Comparison of ENCODE assay signal across 12 mouse cellular contexts in the genomic region with DNA sequence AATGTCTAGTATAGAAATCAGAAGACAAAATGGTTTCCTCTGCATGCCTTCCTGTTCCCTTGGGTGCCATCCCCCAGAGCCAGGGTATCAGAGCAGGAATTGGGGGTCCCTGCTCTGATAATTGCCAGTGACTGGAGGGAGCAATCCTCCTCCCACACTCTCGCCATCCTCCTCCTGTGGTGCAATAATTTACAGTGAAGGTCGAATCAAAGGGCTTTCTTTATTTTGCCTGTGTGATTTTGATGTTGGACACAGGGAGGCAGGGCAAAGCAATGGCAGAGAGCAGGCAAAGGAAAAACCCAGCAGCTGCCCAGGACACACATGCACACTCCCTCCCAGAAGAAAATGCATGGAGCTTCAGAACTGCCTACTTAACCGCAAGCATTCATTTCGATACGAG.
DNase-seq lines count a peak whose midpoint lies in the region; ATAC-seq and TF ChIP-seq lines count a peak whose summit lies in the region.
"Had no signal": no experiment of that assay in that cellular context is flagged by ENCODE, and none has a peak within 500 bp of the region (broad histone marks: within the 10 kb centered on the region; RNA-seq: fewer than 3 reads in every experiment).

No protein-coding gene starts in this region.

- H3K27me3 ChIP-seq in forebrain, embryonic 11.5 days (ENCODE audit: control insufficient read depth, insufficient read depth, low read length), result no peaks in the 10 kb centered on the region
- no peaks in the 10 kb centered on the region for H3K27me3 ChIP-seq in forebrain, embryonic 10.5 days (ENCODE audit: poor library complexity, severe bottlenecking)
- no peaks in the 10 kb centered on the region for H3K27me3 ChIP-seq in forebrain, embryonic 13.5 days
- H3K27me3 ChIP-seq in hindbrain, postnatal 0 days (ENCODE audit: insufficient read depth, low read length), result no peaks in the 10 kb centered on the region
- no peaks in the 10 kb centered on the region for H3K27me3 ChIP-seq in neural tube, embryonic 13.5 days

- H3K27ac ChIP-seq in forebrain, embryonic 11.5 days (ENCODE audit: low read depth, low read length), result no peak overlapping the region; the same call in 1 of the 2 replicates
- no peak overlapping the region for H3K27ac ChIP-seq in forebrain, embryonic 10.5 days
- H3K27ac ChIP-seq in forebrain, embryonic 13.5 days, result peak overlapping the region; percentile 57; the same call in 1 of the 2 replicates
- peak overlapping the region; percentile 83 for H3K27ac ChIP-seq in hindbrain, postnatal 0 days
- peak overlapping the region; percentile 89 for H3K27ac ChIP-seq in neural tube, embryonic 13.5 days (replicated peaks)

- no peaks in the 10 kb centered on the region for H3K4me1 ChIP-seq in forebrain, embryonic 11.5 days (replicated peaks; ENCODE audit: control insufficient read depth, insufficient read depth, low read length)
- peaks cover 2% of the 10 kb centered on the region; the same call in 1 of the 2 replicates for H3K4me1 ChIP-seq in forebrain, embryonic 10.5 days
- peaks cover 3% of the 10 kb centered on the region; the same call in 1 of the 2 replicates for H3K4me1 ChIP-seq in forebrain, embryonic 13.5 days
- H3K4me1 ChIP-seq in hindbrain, postnatal 0 days (ENCODE audit: insufficient read depth, low read length), result no peaks in the 10 kb centered on the region
- H3K4me1 ChIP-seq in neural tube, embryonic 13.5 days (replicated peaks), result peaks cover 25% of the 10 kb centered on the region

- WGBS in forebrain, embryonic 11.5 days, result 66% methylated on average over 5 of the region's 5 CpGs
- WGBS in forebrain, embryonic 10.5 days, result 76% methylated on average over 5 of the region's 5 CpGs
- WGBS in forebrain, embryonic 13.5 days, result 54% methylated on average over 5 of the region's 5 CpGs
- WGBS in hindbrain, postnatal 0 days, result 38% methylated on average over 5 of the region's 5 CpGs
- 28% methylated on average over 5 of the region's 5 CpGs for WGBS in neural tube, embryonic 13.5 days

- no peak overlapping the region for H3K4me2 ChIP-seq in forebrain, embryonic 11.5 days (ENCODE audit: low read depth, low read length, severe bottlenecking)
- no peak overlapping the region for H3K4me2 ChIP-seq in forebrain, embryonic 13.5 days
- H3K4me2 ChIP-seq in hindbrain, postnatal 0 days (ENCODE audit: low read depth, low read length), result no peak overlapping the region; the same call in 1 of the 2 replicates
- peak overlapping the region; percentile 20 for H3K4me2 ChIP-seq in neural tube, embryonic 13.5 days
- H3K4me2 ChIP-seq: heart, embryonic 11.5 days had no signal

- H3K36me3 ChIP-seq in forebrain, embryonic 11.5 days (ENCODE audit: control insufficient read depth, insufficient read depth, low read length), result no peaks in the 10 kb centered on the region
- H3K36me3 ChIP-seq in forebrain, embryonic 10.5 days (replicated peaks), result no peaks in the 10 kb centered on the region
- H3K36me3 ChIP-seq in forebrain, embryonic 13.5 days (ENCODE audit: poor library complexity, severe bottlenecking), result no peaks in the 10 kb centered on the region
- no peaks in the 10 kb centered on the region for H3K36me3 ChIP-seq in hindbrain, postnatal 0 days (ENCODE audit: insufficient read depth, low read length)
- H3K36me3 ChIP-seq in neural tube, embryonic 13.5 days, result no peaks in the 10 kb centered on the region
- H3K36me3 ChIP-seq: G1E had no signal

- peak; percentile 69 for ATAC-seq in forebrain, embryonic 11.5 days (replicated peaks; ENCODE audit: low FRiP score)
- peak; percentile 83 for ATAC-seq in forebrain, embryonic 13.5 days
- ATAC-seq in hindbrain, postnatal 0 days, result peak; percentile 91
- ATAC-seq in neural tube, embryonic 13.5 days (ENCODE audit: low read depth), result peak; percentile 87

- no peak for DNase-seq in forebrain, embryonic 11.5 days (ENCODE audit: low spot score)
- no peak for DNase-seq in forebrain, embryonic 10.5 days (ENCODE audit: extremely low spot score, low spot score)
- peak; percentile 64 for DNase-seq in hindbrain, postnatal 0 days (ENCODE audit: low spot score)
- no peak for DNase-seq in ovary, postnatal 14 days (ENCODE audit: low spot score)
- DNase-seq in ovary, postnatal 36 days (ENCODE audit: low spot score), result no peak
- DNase-seq in gastrocnemius, adult 8-10 months (ENCODE audit: low spot score in 2 of 2), result no peak
- DNase-seq: kidney, postnatal 10 days; lung, adult 18-20 months had no signal

- TF ChIP-seq CTCF in hindbrain, postnatal 0 days (IDR thresholded peaks at IDR 0.05; ENCODE audit: low read depth), result peak; percentile 60

- H3K4me3 ChIP-seq in forebrain, embryonic 11.5 days (ENCODE audit: low read depth, low read length), result no peak overlapping the region
- no peak overlapping the region for H3K4me3 ChIP-seq in forebrain, embryonic 10.5 days
- H3K4me3 ChIP-seq in forebrain, embryonic 13.5 days, result no peak overlapping the region
- no peak overlapping the region for H3K4me3 ChIP-seq in hindbrain, postnatal 0 days (ENCODE audit: low read length)
- H3K4me3 ChIP-seq in neural tube, embryonic 13.5 days, result no peak overlapping the region

- H3K9me3 ChIP-seq in forebrain, embryonic 11.5 days (ENCODE audit: control insufficient read depth, low read length), result no peaks in the 10 kb centered on the region
- H3K9me3 ChIP-seq in forebrain, embryonic 10.5 days, result no peaks in the 10 kb centered on the region
- H3K9me3 ChIP-seq in forebrain, embryonic 13.5 days (replicated peaks), result no peaks in the 10 kb centered on the region
- no peaks in the 10 kb centered on the region for H3K9me3 ChIP-seq in hindbrain, postnatal 0 days (ENCODE audit: low read length)
- no peaks in the 10 kb centered on the region for H3K9me3 ChIP-seq in neural tube, embryonic 13.5 days
- H3K9me3 ChIP-seq: G1E had no signal

- H3K9ac ChIP-seq in forebrain, embryonic 11.5 days (ENCODE audit: low read length), result no peak overlapping the region
- H3K9ac ChIP-seq in forebrain, embryonic 13.5 days, result no peak overlapping the region
- H3K9ac ChIP-seq in hindbrain, postnatal 0 days (replicated peaks; ENCODE audit: low read length), result peak overlapping the region; percentile 33; the same call in 1 of the 2 replicates
- H3K9ac ChIP-seq in neural tube, embryonic 13.5 days, result peak overlapping the region; percentile 51

Comparison
In these comparisons a context has a peak if more than half of its experiments do, and no peak if none do; other contexts are left out.
1. H3K27ac ChIP-seq: peak in forebrain, embryonic 13.5 days (single experiment), hindbrain, postnatal 0 days (single experiment) and neural tube, embryonic 13.5 days (single experiment); none in forebrain, embryonic 11.5 days (single experiment) and forebrain, embryonic 10.5 days (single experiment).
2. H3K9ac ChIP-seq: peak in hindbrain, postnatal 0 days (single experiment) and neural tube, embryonic 13.5 days (single experiment); none in forebrain, embryonic 11.5 days (single experiment) and forebrain, embryonic 13.5 days (single experiment).
3. Peak in every context shown above with its lines, with median percentiles within 50 percentile points of each other: ATAC-seq.